Mouse (Mus musculus): ENCODE data around the gene Pex26. TPM values are rescaled to one million over a fixed set of nuclear protein-coding genes. Genes with fewer than 3 reads are reported as not detected.

The Pex26 gene
- polyA plus RNA-seq, 1 experiment from 2014 or later: 16.0 TPM

DNA sequence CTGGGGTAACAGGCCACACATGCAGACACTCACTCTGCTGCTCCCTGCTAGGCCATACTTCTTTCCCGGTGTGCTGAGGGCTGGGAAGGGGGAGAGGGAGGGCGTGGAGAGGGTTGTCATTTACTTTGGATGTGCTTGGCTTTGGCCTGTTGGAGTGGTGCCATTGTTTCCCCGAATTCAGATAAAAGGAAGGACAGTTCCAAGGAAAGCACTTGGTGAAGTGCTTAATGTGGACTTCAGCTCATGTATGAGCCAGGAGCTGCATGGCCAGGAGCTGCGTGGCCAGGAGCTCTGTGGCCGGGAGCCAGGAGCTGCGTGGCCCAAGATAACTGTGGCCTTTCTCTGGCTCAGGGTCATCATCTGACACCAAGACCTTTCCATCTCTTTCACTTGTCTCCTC lies 12.4 kb upstream of the Pex26 start:
- H3K4me2 ChIP-seq: no peak overlapping the region
- H3K27ac ChIP-seq (replicated peaks): no peak overlapping the region
- no peaks in the 10 kb centered on the region for H3K27me3 ChIP-seq
- H3K36me3 ChIP-seq: no peaks in the 10 kb centered on the region
- H3K4me1 ChIP-seq (replicated peaks): peaks cover 5% of the 10 kb centered on the region; the same call in 1 of the 2 replicates
- no peaks in the 10 kb centered on the region for H3K9me3 ChIP-seq
- H3K9ac ChIP-seq: no peak overlapping the region
- H3K4me3 ChIP-seq: no peak overlapping the region
- WGBS: 79% methylated on average over 6 of the region's 6 CpGs
- no peak for ATAC-seq (ENCODE audit: low FRiP score, low read depth)

DNA sequence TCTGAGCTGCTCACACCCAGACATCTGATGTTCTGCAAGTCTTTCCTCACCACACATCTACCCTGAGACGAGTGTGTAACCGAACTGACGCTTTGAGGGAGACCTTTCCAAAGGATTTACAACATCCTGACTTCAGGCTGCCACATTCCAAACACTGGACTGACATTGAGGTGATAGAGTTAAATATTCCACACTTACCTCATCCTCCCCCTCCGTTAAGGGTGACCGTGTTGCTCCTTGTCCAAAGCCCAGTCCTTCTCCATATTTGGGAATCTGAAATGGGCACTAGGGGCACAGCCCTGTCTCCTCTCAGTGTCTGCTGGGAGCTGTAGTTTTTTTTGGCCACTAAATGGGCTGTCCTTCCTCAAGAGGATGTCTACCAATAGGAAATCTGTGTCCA lies 10.0 kb upstream of the Pex26 start:
- no peak overlapping the region for H3K4me3 ChIP-seq
- no peaks in the 10 kb centered on the region for H3K9me3 ChIP-seq
- H3K27me3 ChIP-seq: no peaks in the 10 kb centered on the region
- no peak overlapping the region for H3K27ac ChIP-seq (replicated peaks)
- 86% methylated on average over 5 of the region's 5 CpGs for WGBS
- H3K9ac ChIP-seq: no peak overlapping the region
- H3K4me2 ChIP-seq: no peak overlapping the region
- H3K36me3 ChIP-seq: no peaks in the 10 kb centered on the region
- ATAC-seq (ENCODE audit: low FRiP score, low read depth): no peak
- H3K4me1 ChIP-seq (replicated peaks): peaks cover 10% of the 10 kb centered on the region; the same call in 1 of the 2 replicates

- H3K4me2 ChIP-seq: no peak overlapping the region
- H3K4me1 ChIP-seq (replicated peaks): peaks cover 10% of the 10 kb centered on the region; the same call in 1 of the 2 replicates
- ATAC-seq (ENCODE audit: low FRiP score, low read depth): no peak
- H3K9me3 ChIP-seq: no peaks in the 10 kb centered on the region
- H3K9ac ChIP-seq: no peak overlapping the region
- H3K4me3 ChIP-seq: no peak overlapping the region
- no peaks in the 10 kb centered on the region for H3K27me3 ChIP-seq
- 88% methylated on average over 6 of the region's 6 CpGs for WGBS
- H3K36me3 ChIP-seq: no peaks in the 10 kb centered on the region
- no peak overlapping the region for H3K27ac ChIP-seq (replicated peaks)
Observed at GRCm38 (mm10) chr6:121174761-121175160, 8.7 kb upstream of the Pex26 start.

DNA sequence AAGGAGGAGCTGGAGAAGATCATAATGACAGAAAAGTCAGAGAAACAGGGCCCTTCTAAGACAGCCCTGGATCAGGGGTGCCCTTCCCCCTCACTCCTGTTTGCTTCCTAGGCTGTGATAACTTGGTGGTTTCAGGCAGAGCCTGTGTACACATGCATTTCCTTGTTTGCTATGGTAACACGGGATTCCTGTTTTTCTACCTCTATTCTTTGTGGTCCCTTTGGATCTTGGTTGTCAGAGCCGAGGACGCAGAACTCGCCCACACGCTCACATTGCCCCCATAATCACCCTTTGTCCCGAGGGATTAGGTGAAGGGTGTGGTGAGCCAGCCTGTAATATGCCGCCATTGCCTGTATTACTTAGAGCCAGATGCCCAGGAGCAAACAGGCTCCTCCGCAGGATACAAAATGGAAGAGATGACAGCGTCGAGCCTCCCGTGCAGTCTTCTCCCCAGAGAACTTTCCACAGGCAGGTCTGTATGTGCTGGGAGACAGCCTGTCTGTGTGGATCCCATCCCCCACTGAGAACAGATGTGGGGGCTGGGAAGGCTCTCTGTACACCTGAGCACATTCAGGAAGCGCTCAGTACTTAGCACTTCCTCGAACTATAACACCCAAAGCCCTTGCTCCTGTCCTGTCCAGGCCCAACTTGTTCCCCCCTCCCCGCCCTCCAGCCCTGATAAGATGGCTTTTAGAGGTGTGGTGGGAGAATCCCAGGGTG lies 7.3 kb upstream of the Pex26 start:
- no peak overlapping the region for H3K9ac ChIP-seq
- H3K27ac ChIP-seq (replicated peaks): no peak overlapping the region
- H3K4me1 ChIP-seq (replicated peaks): peaks cover 10% of the 10 kb centered on the region; the same call in 1 of the 2 replicates
- 48% methylated on average over 14 of the region's 14 CpGs for WGBS
- H3K4me3 ChIP-seq: no peak overlapping the region
- H3K36me3 ChIP-seq: no peaks in the 10 kb centered on the region
- 0 out of 2 replicates have a peak, but pooled peaks have one; percentile 23 for ATAC-seq (ENCODE audit: low FRiP score, low read depth)
- no peaks in the 10 kb centered on the region for H3K9me3 ChIP-seq
- H3K4me2 ChIP-seq: no peak overlapping the region
- no peaks in the 10 kb centered on the region for H3K27me3 ChIP-seq

DNA sequence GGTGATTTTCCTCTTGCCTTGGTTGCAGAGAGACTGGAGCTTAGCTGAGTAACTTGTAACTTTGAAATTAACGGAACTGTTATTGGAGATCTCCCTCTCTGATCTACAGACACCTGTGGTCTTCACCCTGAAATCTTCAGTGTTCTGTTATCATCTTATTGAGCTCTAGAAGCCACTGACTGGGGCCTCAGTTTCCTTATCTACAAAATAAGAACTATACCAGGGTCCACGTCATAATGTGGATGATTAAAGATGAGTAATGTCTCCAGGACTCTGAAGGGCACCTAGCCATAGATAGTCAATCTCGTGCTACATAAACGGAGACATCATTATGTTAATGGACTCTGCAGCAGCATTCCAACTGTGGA lies 6.8 kb upstream of the Pex26 start:
- H3K9me3 ChIP-seq: no peaks in the 10 kb centered on the region
- H3K27me3 ChIP-seq: no peaks in the 10 kb centered on the region
- H3K4me2 ChIP-seq: no peak overlapping the region
- H3K36me3 ChIP-seq: no peaks in the 10 kb centered on the region
- H3K4me3 ChIP-seq: no peak overlapping the region
- no peak for ATAC-seq (ENCODE audit: low FRiP score, low read depth)
- WGBS: 60% methylated on average over 4 of the region's 4 CpGs
- H3K9ac ChIP-seq: no peak overlapping the region
- no peak overlapping the region for H3K27ac ChIP-seq (replicated peaks)
- peaks cover 10% of the 10 kb centered on the region; the same call in 1 of the 2 replicates for H3K4me1 ChIP-seq (replicated peaks)

GRCm38 (mm10) chr6:121177118-121177708 lies 6.3 kb upstream of the Pex26 start:
- Histone ChIP-seq H3K9me3 (no peaks in the 10 kb centered on the region), H3K27ac (replicated peaks) (no peak overlapping the region), H3K36me3 (no peaks in the 10 kb centered on the region), H3K4me2 (no peak overlapping the region), H3K9ac (no peak overlapping the region), H3K4me3 (no peak overlapping the region), H3K27me3 (no peaks in the 10 kb centered on the region), H3K4me1 (replicated peaks) (peaks cover 10% of the 10 kb centered on the region; the same call in 1 of the 2 replicates)
- ATAC-seq (ENCODE audit: low FRiP score, low read depth): 0 out of 2 replicates have a peak, but pooled peaks have one; percentile 19
- 89% methylated on average over 7 of the region's 7 CpGs for WGBS

DNA sequence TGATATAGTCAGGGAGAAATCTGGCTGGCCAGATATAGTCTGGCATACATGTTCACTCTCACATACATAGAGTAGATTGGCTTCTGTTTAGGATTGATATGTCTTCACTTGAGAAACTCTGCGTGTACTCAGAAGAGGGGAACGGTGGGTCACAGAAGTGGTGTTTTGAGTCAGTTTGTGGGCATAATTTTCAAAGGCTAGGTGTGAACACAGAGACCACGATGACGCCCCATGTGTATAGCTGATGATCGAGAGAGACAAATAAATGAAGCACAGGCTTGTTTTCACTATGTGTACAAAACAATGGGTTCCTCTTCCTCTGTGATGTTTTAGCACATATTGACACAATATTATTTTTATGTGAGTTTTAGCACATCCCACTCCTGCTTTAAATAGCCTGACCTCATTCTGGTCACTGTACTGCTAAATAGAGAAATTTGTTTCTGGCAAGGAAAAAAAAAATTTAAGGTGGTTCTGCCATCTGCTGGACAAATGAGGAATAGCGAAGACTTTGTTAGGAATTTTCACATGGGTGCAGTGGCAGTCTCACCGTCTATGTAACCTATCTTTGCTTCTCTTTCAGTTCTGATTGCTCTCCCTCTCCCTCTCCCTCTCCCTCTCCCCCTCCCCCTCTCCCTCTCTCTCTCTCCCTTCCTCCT lies 4.6 kb upstream of the Pex26 start:
- 58% methylated on average over 7 of the region's 7 CpGs for WGBS
- peaks cover 13% of the 10 kb centered on the region; the same call in 1 of the 2 replicates for H3K4me1 ChIP-seq (replicated peaks)
- no peak overlapping the region for H3K4me2 ChIP-seq
- no peaks in the 10 kb centered on the region for H3K27me3 ChIP-seq
- H3K36me3 ChIP-seq: no peaks in the 10 kb centered on the region
- H3K9ac ChIP-seq: no peak overlapping the region
- H3K4me3 ChIP-seq: no peak overlapping the region
- H3K27ac ChIP-seq (replicated peaks): no peak overlapping the region
- ATAC-seq (ENCODE audit: low FRiP score, low read depth): no peak
- no peaks in the 10 kb centered on the region for H3K9me3 ChIP-seq

DNA sequence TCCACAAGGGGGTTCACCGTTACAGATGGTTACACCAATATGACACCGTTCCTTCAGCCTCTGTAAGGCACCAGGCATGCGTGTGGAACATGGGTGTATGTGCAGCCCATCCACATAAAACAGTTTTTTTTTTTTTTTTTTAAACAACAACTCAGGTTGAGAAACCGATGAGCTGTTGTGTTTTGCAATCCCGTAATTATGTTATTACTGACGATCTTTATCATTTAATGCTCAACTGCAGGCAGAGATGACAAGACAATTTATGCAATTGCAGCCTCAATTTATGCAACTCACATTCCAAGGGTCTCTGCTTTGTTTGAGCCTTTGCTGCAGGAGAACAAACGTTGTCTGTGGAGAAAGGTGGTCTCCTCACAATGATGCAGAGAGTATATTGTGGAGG lies 3.6 kb upstream of the Pex26 start:
- ATAC-seq (ENCODE audit: low FRiP score, low read depth): no peak
- Histone ChIP-seq H3K27me3 (no peaks in the 10 kb centered on the region), H3K4me2 (no peak overlapping the region), H3K27ac (replicated peaks) (no peak overlapping the region), H3K36me3 (no peaks in the 10 kb centered on the region), H3K4me3 (no peak overlapping the region), H3K9ac (no peak overlapping the region), H3K4me1 (replicated peaks) (peaks cover 21% of the 10 kb centered on the region), H3K9me3 (no peaks in the 10 kb centered on the region)
- WGBS: 71% methylated on average over 7 of the region's 7 CpGs

DNA sequence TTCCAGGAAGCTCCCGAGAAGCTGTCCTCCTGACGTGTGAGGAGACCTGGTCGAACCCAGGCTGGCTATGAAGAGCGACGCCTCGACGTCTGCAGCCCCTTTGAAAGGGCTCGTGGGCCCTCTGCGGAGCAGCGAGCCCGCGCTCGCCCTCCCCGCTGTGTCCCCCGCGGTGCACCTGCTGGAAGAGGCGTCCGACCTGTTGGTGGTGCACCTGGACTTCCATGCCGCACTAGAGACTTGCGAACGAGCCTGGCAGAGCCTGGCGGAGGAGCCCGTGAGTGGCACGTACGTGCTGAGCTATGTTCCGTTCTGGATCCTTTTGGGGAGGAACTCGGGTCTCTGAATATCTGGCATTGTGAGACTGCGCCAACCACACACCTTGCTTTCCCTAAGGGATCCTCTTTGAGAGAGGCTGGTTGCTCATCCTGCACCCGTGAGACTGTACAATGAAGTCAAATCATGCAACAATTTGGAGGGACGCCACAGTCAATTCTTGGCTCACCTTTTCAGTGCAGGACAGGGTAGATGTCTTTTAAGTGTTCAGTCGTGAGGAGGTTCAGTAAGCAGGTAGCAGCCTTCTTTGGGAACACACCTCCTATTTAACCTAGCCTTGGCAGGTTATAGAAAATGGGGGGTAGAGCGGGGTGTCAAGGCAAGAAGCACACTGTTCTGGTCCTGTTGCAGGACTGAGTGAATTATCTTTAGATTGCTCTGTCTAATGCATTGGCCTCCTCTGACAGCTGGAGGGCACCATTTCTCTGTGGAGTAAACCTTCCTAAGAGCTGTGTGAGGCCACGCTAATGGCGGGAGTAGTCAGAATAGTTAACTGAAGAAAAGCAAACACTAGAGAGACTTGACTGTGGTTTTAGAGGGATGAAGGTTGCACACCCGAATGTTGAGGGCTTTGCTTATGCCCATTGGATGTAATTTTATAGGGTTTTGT lies 1.0 kb downstream of the Pex26 start:
- 2% methylated on average over 35 of the region's 35 CpGs for WGBS
- peak; percentile 63 for ATAC-seq (ENCODE audit: low FRiP score, low read depth)
- Histone ChIP-seq H3K9ac (peak overlapping the region; percentile 76), H3K9me3 (no peaks in the 10 kb centered on the region), H3K27me3 (no peaks in the 10 kb centered on the region), H3K4me2 (peak overlapping the region; percentile 91), H3K4me1 (replicated peaks) (peaks cover 27% of the 10 kb centered on the region), H3K36me3 (peaks cover 20% of the 10 kb centered on the region; the same call in 1 of the 2 replicates), H3K27ac (replicated peaks) (peak overlapping the region; percentile 93), H3K4me3 (peak overlapping the region; percentile 59)

DNA sequence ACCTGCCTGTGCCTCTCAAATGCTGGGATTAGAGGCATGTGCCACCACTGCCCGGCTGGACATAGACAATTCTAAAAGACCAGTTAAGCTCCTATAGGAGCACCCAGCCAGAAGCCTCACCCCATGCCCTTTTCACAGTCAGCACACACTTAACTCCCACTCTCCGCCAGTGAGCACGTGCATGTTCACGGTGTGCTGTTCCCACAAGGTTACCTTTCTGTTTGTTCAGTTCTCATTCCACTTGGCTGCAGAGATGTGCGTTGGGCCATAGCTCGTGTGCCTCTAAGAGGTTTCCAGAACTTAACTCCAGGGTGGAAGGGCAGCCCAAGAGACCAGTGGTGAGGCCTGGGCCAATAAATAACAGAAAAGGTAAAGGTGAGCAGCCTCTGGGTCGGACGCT lies 1.8 kb downstream of the Pex26 start:
- H3K4me1 ChIP-seq (replicated peaks): peaks cover 27% of the 10 kb centered on the region
- H3K4me2 ChIP-seq: peak overlapping the region; percentile 91
- no peak overlapping the region for H3K27ac ChIP-seq (replicated peaks)
- peaks cover 27% of the 10 kb centered on the region for H3K36me3 ChIP-seq
- 87% methylated on average over 8 of the region's 8 CpGs for WGBS
- H3K9me3 ChIP-seq: no peaks in the 10 kb centered on the region
- H3K9ac ChIP-seq: peak overlapping the region; percentile 34; the same call in 1 of the 2 replicates
- no peak for ATAC-seq (ENCODE audit: low FRiP score, low read depth)
- peak overlapping the region; percentile 59 for H3K4me3 ChIP-seq
- no peaks in the 10 kb centered on the region for H3K27me3 ChIP-seq

DNA sequence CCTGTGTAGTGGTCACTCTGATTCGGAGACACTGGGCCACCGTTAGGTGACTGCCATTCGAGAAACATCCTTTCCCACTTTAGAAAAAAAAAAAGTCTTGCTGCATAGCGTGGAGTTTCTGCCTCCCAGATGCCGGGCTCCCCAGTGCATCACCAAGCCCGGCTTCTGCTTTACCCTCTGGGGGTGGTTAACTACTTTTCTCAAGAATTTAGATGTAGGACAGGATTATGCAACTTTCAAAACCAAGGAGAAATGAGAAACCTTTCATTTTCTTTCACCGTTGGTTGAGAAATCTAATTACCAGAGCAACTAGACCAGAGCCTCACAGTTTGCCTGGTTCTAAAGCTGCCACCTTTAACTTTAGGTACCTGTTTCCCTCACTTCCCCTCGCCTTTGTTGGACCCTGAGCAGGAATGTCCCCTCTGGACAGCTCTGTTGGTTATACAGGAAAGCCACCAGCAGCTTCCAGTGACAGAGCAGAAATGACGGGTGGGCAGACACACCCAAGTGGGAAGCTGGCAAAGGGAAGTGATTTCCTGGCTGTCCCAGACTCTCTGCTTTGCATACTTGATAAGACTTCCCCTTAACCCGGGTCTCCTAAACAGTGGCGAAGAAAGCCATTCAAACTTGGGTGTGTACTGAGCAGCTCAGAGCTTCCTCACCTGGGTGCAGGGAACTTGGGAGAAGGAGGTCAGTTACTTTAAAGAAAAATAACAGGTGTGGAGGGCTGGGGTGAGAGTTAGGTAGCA lies 8.0 kb downstream of the Pex26 start:
- H3K4me1 ChIP-seq (replicated peaks): peaks cover under 1% of the 10 kb centered on the region; the same call in 1 of the 2 replicates
- H3K4me3 ChIP-seq: no peak overlapping the region
- H3K36me3 ChIP-seq: peaks cover 61% of the 10 kb centered on the region
- H3K9me3 ChIP-seq: no peaks in the 10 kb centered on the region
- ATAC-seq (ENCODE audit: low FRiP score, low read depth): no peak
- H3K27me3 ChIP-seq: no peaks in the 10 kb centered on the region
- no peak overlapping the region for H3K9ac ChIP-seq
- WGBS: 85% methylated on average over 11 of the region's 11 CpGs
- H3K27ac ChIP-seq (replicated peaks): no peak overlapping the region
- H3K4me2 ChIP-seq: no peak overlapping the region
